Mouse (Mus musculus) T-helper 2 cell (primary cell): ENCODE data around the gene Samd7.

ENCODE experiments used
- in situ Hi-C: fragments of 300-600 bp; cut with MboI, MseI; formaldehyde crosslinking; loops from one replicate; pipeline ENCODE4 v1.15.1; 2025; ENCODE audit warnings: high pct_unique_total_duplicates

Gene Samd7

DNA sequence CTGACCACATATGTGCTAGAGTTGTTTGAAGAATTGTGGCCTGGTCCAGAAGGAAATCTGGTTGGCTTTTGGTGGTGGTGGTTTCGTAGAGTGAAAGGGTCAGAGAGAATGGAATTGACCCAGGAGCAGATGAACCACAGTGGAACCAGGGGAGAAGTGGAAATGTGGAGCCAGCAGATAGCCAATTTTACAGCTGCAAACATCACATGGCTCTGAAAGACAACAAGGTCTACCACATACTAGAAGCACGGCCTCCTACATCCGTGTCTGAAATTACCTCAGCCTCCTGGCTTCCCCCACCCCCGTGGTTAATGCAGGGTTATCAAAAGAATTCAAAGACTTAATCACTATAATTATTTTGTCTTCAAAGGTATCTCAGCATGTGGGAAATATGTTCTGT lies 18.8 kb downstream of the Samd7 start:
- in situ Hi-C loops = no loop called here

DNA sequence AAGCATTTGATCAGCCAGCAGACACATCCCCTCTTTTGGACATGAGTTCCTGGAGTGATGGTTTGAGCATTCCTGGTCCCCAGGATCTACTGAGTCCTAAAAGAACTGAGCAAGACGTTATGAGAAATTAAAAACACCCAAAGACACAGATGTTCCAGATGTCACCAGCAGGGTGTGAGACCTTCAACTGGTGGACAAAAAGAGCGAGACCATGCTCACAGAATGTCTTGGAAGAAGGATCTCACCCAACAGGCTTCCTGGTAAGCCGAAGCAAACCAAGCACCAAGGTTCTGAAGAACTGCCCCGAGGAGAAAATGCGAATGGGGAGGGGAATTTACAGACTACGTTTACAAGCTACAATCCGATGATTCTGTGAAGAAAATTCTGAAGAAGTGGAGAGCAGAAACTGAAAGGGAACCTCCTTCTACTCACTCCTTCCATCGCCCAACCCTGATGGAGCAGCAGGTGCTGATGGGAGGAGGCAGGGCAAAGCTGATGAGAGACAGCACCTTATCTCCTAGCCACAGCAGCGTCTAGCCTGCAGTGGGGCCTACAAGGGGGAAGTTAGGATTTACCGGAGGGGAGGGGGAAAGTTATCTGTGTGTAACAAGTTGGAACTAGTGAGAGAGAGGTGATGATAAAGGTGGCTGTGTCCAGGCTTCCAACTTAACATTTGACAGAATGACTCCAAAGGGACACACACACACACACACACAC lies 19.4 kb downstream of the Samd7 start:
- in situ Hi-C loops = no loop called here

DNA sequence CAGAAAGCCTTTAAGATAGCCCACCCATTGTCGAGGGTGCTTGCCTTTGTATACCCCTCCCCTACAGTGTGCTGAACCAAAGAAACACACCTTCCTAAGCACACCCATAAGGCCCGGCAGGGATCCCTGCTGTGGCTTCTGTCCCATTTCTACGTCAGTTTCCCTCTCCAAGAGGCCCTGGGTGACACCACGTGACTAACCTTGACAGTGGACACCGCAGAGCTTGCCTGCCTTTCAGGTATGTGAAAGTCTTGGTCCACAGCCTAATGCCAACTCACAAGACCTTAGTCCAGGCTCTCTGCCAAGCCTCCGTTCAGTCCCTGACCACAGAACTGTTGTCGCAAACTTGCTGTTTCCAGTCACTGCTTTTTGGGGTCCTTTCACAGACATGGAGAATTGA lies 20.1 kb downstream of the Samd7 start:
- in situ Hi-C loops = no loop called here

DNA sequence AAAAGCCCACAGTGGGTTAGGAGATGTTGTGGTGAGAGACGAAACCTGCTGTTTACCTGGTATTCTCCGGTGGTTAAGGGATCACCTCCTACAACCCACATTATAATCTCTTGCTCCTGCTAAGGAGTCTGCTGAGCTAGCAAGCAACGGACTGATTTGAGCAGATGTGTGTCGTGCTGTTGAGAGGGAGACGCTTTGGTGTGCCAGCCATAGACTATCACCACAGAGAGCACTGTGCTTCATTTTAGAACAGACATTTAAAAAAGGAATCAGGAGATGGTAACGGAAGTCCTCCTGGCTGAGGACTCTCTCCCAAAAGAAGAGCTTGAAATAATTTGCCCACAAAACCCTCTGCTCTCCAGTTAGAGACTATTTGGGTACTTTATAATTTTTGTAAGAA lies 21.2 kb downstream of the Samd7 start:
- in situ Hi-C loops = no loop called here

DNA sequence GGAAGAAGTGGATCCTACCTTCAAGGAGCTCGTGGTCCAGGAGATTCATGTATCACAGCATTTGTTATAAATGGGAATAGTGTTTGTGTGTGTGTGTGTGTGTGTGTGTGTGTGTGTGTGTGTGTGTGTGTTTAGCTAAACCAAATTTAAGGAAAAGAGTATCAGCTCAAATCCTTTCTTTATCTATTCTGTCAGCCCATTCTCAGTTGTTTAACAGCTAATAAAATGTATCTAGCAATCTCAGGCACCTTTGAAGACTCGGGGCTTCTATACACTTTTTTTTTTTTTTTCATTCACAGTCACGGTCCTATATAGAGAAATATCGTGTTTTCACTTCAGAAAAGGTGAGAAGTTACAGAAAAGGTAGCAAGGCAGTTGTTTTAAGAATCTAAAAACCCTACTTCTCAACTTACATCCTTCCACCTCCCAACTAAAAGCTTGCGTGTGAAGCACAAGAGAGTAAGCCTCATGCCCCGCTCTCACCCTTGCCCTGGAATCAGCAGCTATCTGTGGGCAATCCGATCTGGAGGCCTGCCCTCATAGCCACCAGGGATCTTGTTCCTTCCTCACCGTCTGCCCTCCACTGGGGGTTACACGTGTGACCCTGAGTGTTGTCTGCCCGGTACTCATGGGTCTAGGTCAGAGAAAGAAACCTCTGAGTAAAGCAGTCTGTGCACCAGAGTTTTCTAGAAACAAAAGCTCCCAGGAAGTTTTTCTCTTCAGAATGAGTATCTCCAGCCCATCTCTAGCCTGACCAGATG lies 23.8 kb downstream of the Samd7 start:
- in situ Hi-C loops = no loop called here

DNA sequence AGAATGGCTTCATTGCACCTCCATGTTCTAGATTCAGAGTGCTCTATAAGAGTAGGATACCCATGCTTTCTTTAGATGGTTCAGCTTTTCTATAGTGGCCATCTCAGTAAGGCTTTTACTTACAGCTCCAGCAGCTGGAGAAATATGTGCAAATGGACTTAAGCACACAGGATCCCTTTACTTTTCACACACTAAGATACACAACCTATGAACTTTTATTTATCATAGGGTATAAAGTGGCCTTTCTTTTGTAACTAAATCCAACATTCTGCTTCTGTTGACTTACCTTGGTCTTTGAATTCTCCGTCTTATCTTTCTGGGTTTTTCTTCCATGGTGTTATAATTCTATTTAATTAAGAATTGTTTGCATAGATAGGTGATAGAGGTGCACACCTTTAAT lies 25.5 kb downstream of the Samd7 start:
- in situ Hi-C loops = no loop called here

DNA sequence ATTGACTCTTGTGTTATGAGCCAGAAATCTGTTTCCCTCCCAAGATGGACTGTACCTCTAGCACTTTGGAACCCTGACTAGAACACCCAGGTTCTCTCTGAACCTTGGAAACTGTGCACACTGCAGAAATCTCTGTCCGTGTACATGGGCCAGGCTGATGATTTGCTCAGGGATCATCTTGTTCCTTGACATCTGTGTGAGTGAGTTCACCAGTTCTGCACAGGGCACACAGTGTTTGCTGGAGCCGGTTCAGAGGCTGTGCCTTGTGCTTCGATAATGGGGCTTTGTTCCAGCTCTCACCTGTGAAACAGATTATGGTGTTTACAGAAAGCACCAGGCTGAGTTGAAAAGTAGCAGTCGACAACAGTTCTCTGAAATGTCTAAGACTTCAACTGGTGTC lies 26.5 kb downstream of the Samd7 start:
- in situ Hi-C loops = no loop called here

DNA sequence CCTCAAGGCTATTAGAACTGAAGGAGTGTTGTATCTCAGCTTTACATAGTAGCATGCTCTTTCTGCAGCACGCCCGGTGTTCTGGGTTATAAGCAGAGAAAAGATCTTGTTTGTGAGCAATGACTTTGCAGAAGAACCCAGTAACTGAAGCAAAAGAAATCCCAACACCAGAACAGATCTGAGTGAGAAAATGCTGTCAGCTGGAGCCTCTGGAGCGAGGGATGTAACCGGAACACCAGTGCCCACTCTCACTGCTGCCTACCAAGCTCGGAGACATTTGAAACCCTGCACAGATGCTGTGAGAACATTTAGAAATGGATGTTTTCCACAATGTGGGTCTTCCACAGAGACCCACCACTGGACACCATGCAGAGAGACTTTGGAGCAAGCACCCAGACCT lies 28.6 kb downstream of the Samd7 start:
- in situ Hi-C loops = no loop called here

DNA sequence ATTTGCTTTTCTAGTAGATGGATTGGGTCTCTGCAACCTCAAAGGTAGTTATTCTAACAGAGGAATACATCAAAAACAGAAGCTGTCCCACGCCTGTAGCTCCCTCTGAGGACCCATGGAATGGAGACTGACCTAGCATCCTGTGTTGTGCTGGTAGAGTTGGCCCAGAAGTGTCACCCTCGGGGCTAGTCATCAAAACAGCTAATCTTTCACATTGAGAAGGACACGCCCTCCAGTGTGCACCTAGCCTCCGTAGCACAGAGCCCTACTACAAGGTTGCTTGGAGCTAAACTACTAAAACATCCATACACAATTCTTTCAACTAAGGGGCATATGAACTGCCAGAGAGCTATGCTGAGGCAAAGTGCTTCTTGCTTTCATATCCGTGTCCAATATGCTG lies 31.9 kb downstream of the Samd7 start:
- in situ Hi-C loops = no loop called here

DNA sequence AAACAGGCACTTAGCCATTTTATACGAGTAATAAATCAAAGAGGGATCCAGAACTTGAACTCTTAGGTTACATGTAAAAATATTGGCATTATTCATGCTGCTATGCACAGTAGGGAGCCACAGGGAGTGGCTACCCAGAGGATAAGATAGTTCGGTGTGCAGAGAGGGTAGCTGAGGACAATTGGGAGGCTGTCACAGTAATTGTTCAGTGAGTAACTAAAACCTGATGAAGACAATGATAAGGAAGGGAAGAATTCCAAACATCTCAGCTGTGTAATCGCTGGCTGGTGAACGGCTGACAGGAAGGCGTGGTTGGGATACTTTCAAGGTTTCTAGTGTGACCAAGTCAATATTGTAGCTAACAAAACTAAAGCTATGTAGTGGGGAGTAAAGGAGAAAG lies 42.4 kb downstream of the Samd7 start:
- in situ Hi-C loops = no loop called here

DNA sequence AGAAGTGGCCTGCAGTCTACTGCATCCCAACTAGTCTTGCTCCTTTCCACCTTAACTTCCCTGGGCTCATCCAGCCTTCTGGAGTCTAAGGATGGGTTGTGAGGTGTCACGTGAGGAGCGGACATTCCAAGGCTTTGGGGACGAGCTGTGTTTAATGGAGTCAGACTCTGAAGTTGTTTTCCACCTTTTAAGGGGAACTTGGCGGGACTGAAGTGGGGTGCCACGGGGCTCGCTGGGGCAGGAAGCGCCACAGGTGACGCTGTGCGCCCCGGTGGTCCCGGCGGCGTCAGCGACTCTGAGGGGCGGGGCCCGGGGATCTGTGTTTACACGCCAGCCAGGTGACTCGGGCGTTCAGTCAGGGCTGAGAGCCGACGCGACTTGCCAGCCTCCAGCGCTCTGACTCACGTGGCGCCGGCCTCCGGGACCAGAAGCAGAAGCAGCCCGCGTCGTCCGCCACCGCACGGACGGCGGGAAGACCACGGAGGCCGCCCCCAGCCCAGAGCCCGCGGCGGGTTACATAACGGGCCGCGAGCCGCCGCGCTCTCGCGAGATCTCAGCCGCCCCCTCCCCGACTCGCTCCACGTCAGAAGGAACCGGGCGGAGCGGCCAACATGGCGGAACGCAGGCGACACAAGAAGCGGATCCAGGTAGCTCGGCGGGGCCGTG lies 46.8 kb downstream of the Samd7 start, which contains the start of gene Sec62:
Gene Sec62, plus strand, starts transcription at position 139 of the 666 bp plus-strand sequence.
- in situ Hi-C loops = loop anchor here (5.0 kb wide), 1 partner anchor 191 kb away; the partner anchor contains the start of gene Mynn

DNA sequence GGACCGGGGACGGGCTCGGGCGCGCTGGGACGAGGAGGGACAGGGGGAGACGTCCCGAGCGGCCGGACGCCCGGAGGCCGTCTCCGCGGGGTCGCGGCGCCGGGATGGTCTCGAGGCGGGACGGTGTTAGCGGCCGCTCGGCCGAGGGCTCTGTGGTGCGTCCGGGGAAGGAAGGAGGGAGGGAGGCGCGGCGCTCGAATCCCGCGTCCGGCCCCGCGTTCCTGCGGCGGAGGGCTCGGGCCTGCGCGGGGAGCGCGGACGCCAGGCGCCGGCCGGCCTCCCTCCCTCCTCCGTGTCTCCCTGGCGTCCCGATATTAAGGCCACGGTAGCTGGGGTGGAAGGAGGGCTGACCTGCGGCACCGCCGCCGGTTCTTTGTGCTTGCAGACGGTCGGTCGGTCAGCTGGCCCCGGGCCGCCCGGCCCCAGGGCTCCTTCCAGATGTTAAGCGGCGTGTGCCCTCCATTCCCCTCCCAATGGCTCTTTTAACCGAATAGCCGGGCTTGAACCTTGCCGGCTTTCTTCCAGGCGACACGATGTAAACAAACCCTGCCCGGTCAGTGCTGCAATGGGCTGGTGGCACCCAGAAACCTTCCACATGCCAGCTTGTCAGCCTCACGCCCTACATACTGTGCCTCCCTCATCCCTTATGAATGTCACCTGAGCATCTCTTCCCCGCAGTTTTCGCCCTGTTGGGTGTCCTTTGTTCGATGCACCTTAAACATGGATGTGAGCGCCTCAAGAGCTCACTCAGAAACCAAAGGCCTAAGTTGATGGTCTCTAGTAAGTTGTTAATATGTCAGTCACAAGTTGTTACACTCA lies 47.5 kb downstream of the Samd7 start:
- in situ Hi-C loops = loop anchor here (5.0 kb wide), 1 partner anchor 191 kb away; the partner anchor contains the start of gene Mynn

DNA sequence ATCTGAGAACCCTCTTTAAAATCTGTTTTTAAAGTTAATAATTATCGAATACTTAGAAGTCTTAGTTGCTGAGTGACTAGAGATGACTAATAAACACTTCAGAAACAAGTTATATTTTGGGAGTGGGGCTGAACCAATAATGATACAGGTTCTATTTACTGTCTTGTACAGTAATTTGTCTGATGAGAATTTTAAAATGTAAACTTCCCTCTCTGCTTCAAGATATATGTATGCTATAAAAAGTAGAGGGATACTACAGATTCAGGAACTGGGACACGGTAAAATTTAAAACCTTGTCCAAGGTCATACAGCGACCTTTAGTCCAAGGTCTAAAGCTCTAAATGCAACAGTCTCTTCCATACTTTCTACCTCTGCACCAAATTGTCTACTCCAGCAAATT lies 56.1 kb downstream of the Samd7 start:
- in situ Hi-C loops = no loop called here

DNA sequence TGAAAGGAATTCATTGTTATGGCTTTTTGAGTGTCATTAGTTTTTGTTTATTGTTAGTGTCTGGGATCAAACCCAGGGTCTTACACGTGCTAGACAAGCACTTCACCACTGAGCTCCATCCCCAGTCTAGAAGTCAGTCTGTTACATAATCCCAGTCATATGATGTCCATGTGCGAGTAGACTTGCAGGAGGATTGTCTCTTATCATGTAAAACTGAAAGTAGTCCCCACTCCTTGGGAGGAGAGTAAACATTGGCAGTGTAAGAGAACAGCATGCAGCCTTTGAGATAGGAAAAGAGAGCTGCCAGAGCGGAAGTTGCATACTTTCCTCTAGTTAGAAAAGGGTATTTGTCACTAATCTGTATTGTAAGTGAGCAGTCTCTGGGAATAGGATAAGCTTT lies 66.8 kb downstream of the Samd7 start:
- in situ Hi-C loops = no loop called here
